Mouse (Mus musculus) spleen, adult 2 months (tissue): Measurements from ENCODE around the gene Ppp1r8.

Experiments
- CTCF ChIP-seq: fragments of 200-500 bp; IDR thresholded peaks from 2 replicates; pipeline ENCODE4 v1.5.1; 2011; ENCODE audit warnings: mild to moderate bottlenecking, inconsistent platforms; ENCODE audit not compliant: insufficient read depth, insufficient read length, insufficient replicate concordance; ENCODE audit errors: extremely low read depth
- POLR2A ChIP-seq: fragments of 200-500 bp; IDR thresholded peaks from 2 replicates; pipeline ENCODE4 v1.6.1; 2011; ENCODE audit warnings: low read depth, low read length, inconsistent platforms

DNA sequence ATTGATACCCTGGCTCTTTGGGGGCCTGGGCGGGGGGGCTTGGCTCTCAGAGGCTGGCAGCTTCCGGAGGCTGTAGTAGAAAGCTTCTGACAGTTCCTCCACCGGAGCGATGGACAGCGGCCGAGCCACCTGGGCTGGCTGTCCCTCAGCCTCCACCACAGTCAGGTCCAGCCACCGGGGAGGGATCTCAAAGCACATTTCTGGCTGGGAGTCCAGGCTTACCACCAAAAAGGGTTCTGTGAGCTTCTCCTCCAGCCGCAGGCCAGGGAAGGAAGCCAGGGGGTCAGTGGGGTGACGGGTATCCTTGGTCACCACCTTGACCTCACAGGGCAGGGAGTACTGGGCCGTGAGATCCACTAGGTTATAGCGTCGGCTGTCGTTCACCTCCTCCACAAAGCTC is 57.7 kb downstream of the Ppp1r8 start:
- TF ChIP-seq POLR2A (no peak), CTCF (no peak)
